Mouse (Mus musculus) liver, postnatal 0 days (tissue): ENCODE results near the gene Ammecr1.

Experiments used
- CTCF ChIP-seq: sonication (generic); IDR thresholded peaks from 2 replicates; pipeline ENCODE4 v1.5.1; 2016; ENCODE audit warnings: antibody characterized with exemption, low read depth
- EP300 ChIP-seq: IDR thresholded peaks from 2 replicates; pipeline ENCODE4 v1.6.1; 2016; ENCODE audit warnings: antibody characterized with exemption, low read depth, mild to moderate bottlenecking

DNA sequence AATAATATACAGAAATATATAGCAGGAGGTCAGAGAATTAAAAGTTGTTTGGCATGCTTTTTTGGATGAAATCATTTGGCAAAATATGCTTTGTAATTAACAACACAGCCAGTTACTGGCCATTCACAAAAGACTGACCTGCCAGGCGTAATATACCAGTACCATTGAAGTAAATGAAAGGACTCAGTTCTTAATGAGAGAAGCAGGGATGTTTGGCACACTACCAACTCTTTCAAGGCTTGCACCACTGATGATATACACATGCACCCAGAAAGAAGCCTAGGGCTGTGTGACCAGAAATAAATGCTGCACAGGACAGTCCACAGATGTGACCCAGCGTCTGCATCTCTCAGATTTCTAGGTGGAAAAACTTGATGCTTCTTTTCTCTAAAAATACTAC, 96.7 kb downstream of the Ammecr1 start:
- TF ChIP-seq CTCF (no peak), EP300 (no peak)
